Mouse (Mus musculus) thymus, adult 2 months (tissue): ENCODE data around the gene Fgfr2.

ENCODE experiments used
- CTCF ChIP-seq: fragments of 200-500 bp; IDR thresholded peaks from 2 replicates; pipeline ENCODE4 v1.5.1; 2012; ENCODE audit warnings: mild to moderate bottlenecking, control low read depth, low read length, moderate library complexity, borderline replicate concordance; ENCODE audit not compliant: control insufficient read depth, poor library complexity, insufficient read depth; ENCODE audit errors: extremely low read depth
- POLR2A ChIP-seq: fragments of 200-500 bp; IDR thresholded peaks from 2 replicates; pipeline ENCODE4 v1.6.1; 2012; ENCODE audit warnings: mild to moderate bottlenecking, low read length, control low read depth, moderate library complexity; ENCODE audit not compliant: control insufficient read depth, poor library complexity, insufficient read depth; ENCODE audit errors: extremely low read depth

GRCm38 (mm10) chr7:132842455-132842854 is 280.7 kb downstream of the Fgfr2 start:
- TF ChIP-seq POLR2A (no peak), CTCF (no peak)
